Mouse (Mus musculus) liver, embryonic 14.5 days (tissue): ENCODE measurements at regions not wholly inside any gene's neighbourhood (a gene's known extent, or its start where the extent isn't known, plus 50 kb on each side); places are given as distances from the start of the nearest gene placed in this dataset.

Experiments used
- CTCF ChIP-seq: IDR thresholded peaks from 2 replicates; pipeline ENCODE4 v1.5.1; 2016; ENCODE audit warnings: antibody characterized with exemption, low read depth, control low read depth
- EP300 ChIP-seq: IDR thresholded peaks from 2 replicates; pipeline ENCODE4 v1.6.1; 2016; ENCODE audit warnings: antibody characterized with exemption, low read depth

DNA sequence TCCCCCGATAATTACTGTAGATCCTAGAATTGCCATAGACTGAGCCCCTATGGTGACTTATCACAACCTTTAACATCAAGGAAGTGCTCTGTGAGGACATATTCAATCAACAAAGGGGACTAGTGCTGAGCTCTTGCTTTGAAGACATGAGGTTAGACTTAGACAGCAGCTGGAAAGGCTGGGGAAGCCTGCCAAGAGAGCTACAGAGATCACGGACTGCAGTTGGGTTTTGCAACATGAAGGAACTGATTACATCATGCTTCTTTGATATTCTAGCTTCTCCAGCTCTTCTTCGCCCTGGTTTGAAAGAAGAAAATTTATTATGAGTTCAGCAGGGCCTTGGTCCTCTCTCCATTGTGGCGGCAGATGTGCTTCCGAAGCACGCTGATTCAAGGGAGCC, 271.2 kb downstream of the C1d start:
- TF ChIP-seq CTCF, result no peak
- no peak for TF ChIP-seq EP300
